Mouse (Mus musculus): ENCODE measurements around the gene Vps35l. TPM values are rescaled to one million over a fixed set of nuclear protein-coding genes. Genes with fewer than 3 reads are reported as not detected.
A peak's percentile ranks its signal among the peaks of the same experiment; 100 is the strongest.

Gene Vps35l
- total and polyA plus RNA-seq, 2 experiments from 2014 or later = 85.6 to 92.1 TPM

- no peak for TF ChIP-seq CTCF (IDR thresholded peaks at IDR 0.05; ENCODE audit: low read depth)
- H3K4me1 ChIP-seq (ENCODE audit: insufficient read depth, low read length) = no peaks in the 10 kb centered on the region
- H3K4me3 ChIP-seq (ENCODE audit: low read length) = no peak overlapping the region
- no peak overlapping the region for H3K4me2 ChIP-seq (ENCODE audit: low read depth, low read length)
- DNase-seq (ENCODE audit: low spot score) = no peak
- H3K9ac ChIP-seq (replicated peaks; ENCODE audit: low read length) = no peak overlapping the region
- no peak for ATAC-seq
- H3K9me3 ChIP-seq (ENCODE audit: low read length) = no peaks in the 10 kb centered on the region
- H3K27me3 ChIP-seq (ENCODE audit: insufficient read depth, low read length) = no peaks in the 10 kb centered on the region
- peaks cover 27% of the 10 kb centered on the region for H3K36me3 ChIP-seq (ENCODE audit: insufficient read depth, low read length)
- WGBS = 97% methylated on average over 1 of the region's 1 CpGs
- H3K27ac ChIP-seq = no peak overlapping the region
Measured at GRCm38 (mm10) chr7:118819666-118820065, 79.6 kb downstream of the Vps35l start.

DNA sequence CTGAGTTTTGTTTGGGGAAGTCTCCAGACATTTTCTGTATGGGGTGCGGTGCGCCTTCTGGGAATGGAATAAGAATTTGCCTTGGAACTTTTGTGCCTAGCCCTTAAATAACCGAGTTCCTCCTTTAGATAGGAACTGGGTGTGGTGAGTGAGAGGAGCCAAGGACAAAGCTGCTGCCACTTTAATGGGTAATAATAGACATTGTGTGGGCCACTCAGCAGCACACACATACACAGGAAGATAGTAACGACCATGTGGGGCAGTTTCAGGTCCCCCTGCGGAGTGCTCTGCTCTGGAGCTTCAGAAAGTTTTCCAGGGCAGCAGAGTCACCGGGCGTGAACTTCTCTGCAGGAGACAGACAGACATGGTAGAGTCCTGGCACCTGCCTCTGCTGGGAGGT lies 81.3 kb downstream of the Vps35l start:
- Histone ChIP-seq H3K27ac (no peak overlapping the region), H3K9ac (replicated peaks; ENCODE audit: low read length) (no peak overlapping the region), H3K27me3 (ENCODE audit: insufficient read depth, low read length) (no peaks in the 10 kb centered on the region), H3K36me3 (ENCODE audit: insufficient read depth, low read length) (peaks cover 28% of the 10 kb centered on the region), H3K4me3 (ENCODE audit: low read length) (no peak overlapping the region), H3K9me3 (ENCODE audit: low read length) (no peaks in the 10 kb centered on the region), H3K4me2 (ENCODE audit: low read depth, low read length) (no peak overlapping the region), H3K4me1 (ENCODE audit: insufficient read depth, low read length) (no peaks in the 10 kb centered on the region)
- no peak for TF ChIP-seq CTCF (IDR thresholded peaks at IDR 0.05; ENCODE audit: low read depth)
- ATAC-seq (no peak), DNase-seq (ENCODE audit: low spot score) (no peak)
- WGBS = 63% methylated on average over 7 of the region's 7 CpGs

GRCm38 (mm10) chr7:118821887-118822556 lies 82.0 kb downstream of the Vps35l start:
- H3K9ac ChIP-seq (replicated peaks; ENCODE audit: low read length) = no peak overlapping the region
- 82% methylated on average over 12 of the region's 12 CpGs for WGBS
- no peaks in the 10 kb centered on the region for H3K27me3 ChIP-seq (ENCODE audit: insufficient read depth, low read length)
- H3K4me1 ChIP-seq (ENCODE audit: insufficient read depth, low read length) = no peaks in the 10 kb centered on the region
- no peaks in the 10 kb centered on the region for H3K9me3 ChIP-seq (ENCODE audit: low read length)
- H3K4me2 ChIP-seq (ENCODE audit: low read depth, low read length) = no peak overlapping the region
- H3K27ac ChIP-seq = no peak overlapping the region
- no peak overlapping the region for H3K4me3 ChIP-seq (ENCODE audit: low read length)
- peaks cover 28% of the 10 kb centered on the region for H3K36me3 ChIP-seq (ENCODE audit: insufficient read depth, low read length)
- ATAC-seq (no peak), DNase-seq (ENCODE audit: low spot score) (no peak)
- no peak for TF ChIP-seq CTCF (IDR thresholded peaks at IDR 0.05; ENCODE audit: low read depth)

DNA sequence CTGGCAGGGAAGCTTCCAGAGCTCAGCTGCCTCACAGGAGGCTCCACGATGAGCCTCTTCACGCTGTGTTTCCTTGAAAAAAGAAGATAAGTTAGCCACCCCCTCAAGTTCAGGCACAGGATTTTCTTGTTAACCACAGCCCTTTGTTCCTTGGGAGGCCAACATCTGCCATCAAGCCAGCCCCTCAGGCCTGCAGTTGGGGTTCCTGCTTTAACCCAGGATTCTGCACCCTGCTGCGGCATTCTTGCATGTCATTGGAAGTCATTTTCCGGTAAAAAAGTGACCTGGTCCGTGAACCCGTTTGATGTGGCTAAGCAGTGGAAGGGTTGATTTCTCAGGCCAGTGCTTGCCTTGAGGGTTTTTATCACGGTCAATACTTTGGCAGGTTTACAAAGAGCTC lies 84.4 kb downstream of the Vps35l start:
- DNase-seq (ENCODE audit: low spot score) (no peak), ATAC-seq (no peak)
- no peaks in the 10 kb centered on the region for H3K27me3 ChIP-seq (ENCODE audit: insufficient read depth, low read length)
- H3K9me3 ChIP-seq (ENCODE audit: low read length) = no peaks in the 10 kb centered on the region
- no peak overlapping the region for H3K27ac ChIP-seq
- no peak for TF ChIP-seq CTCF (IDR thresholded peaks at IDR 0.05; ENCODE audit: low read depth)
- H3K4me2 ChIP-seq (ENCODE audit: low read depth, low read length) = no peak overlapping the region
- H3K9ac ChIP-seq (replicated peaks; ENCODE audit: low read length) = no peak overlapping the region
- H3K4me3 ChIP-seq (ENCODE audit: low read length) = no peak overlapping the region
- WGBS = 45% methylated on average over 7 of the region's 7 CpGs
- no peaks in the 10 kb centered on the region for H3K4me1 ChIP-seq (ENCODE audit: insufficient read depth, low read length)
- H3K36me3 ChIP-seq (ENCODE audit: insufficient read depth, low read length) = peaks cover 20% of the 10 kb centered on the region; the same call in 1 of the 2 replicates

- Histone ChIP-seq H3K4me1 (ENCODE audit: insufficient read depth, low read length) (no peaks in the 10 kb centered on the region), H3K4me3 (ENCODE audit: low read length) (no peak overlapping the region), H3K9me3 (ENCODE audit: low read length) (no peaks in the 10 kb centered on the region), H3K4me2 (ENCODE audit: low read depth, low read length) (no peak overlapping the region), H3K27me3 (ENCODE audit: insufficient read depth, low read length) (no peaks in the 10 kb centered on the region), H3K27ac (no peak overlapping the region), H3K36me3 (ENCODE audit: insufficient read depth, low read length) (peaks cover 12% of the 10 kb centered on the region; the same call in 1 of the 2 replicates), H3K9ac (replicated peaks; ENCODE audit: low read length) (no peak overlapping the region)
- WGBS = 23% methylated on average over 5 of the region's 5 CpGs
- no peak for TF ChIP-seq CTCF (IDR thresholded peaks at IDR 0.05; ENCODE audit: low read depth)
- ATAC-seq (peak; percentile 68), DNase-seq (ENCODE audit: low spot score) (peak; percentile 17)
Measured at GRCm38 (mm10) chr7:118827975-118828416, 88.0 kb downstream of the Vps35l start.

GRCm38 (mm10) chr7:118837901-118838300 lies 97.9 kb downstream of the Vps35l start:
- H3K9me3 ChIP-seq (ENCODE audit: low read length) = no peaks in the 10 kb centered on the region
- no peak overlapping the region for H3K9ac ChIP-seq (replicated peaks; ENCODE audit: low read length)
- TF ChIP-seq CTCF (IDR thresholded peaks at IDR 0.05; ENCODE audit: low read depth) = no peak
- no peak overlapping the region for H3K27ac ChIP-seq
- 0 out of 2 replicates have a peak, but pooled peaks cover 3% of the 10 kb centered on the region for H3K4me1 ChIP-seq (ENCODE audit: insufficient read depth, low read length)
- no peak overlapping the region for H3K4me2 ChIP-seq (ENCODE audit: low read depth, low read length)
- 86% methylated on average over 5 of the region's 5 CpGs for WGBS
- DNase-seq (ENCODE audit: low spot score) (no peak), ATAC-seq (no peak)
- peaks cover 54% of the 10 kb centered on the region for H3K36me3 ChIP-seq (ENCODE audit: insufficient read depth, low read length)
- no peaks in the 10 kb centered on the region for H3K27me3 ChIP-seq (ENCODE audit: insufficient read depth, low read length)
- H3K4me3 ChIP-seq (ENCODE audit: low read length) = no peak overlapping the region

Measured in hindbrain, postnatal 0 days (tissue).